Mouse (Mus musculus): Measurements from ENCODE around the gene Cmtm3.

DNA sequence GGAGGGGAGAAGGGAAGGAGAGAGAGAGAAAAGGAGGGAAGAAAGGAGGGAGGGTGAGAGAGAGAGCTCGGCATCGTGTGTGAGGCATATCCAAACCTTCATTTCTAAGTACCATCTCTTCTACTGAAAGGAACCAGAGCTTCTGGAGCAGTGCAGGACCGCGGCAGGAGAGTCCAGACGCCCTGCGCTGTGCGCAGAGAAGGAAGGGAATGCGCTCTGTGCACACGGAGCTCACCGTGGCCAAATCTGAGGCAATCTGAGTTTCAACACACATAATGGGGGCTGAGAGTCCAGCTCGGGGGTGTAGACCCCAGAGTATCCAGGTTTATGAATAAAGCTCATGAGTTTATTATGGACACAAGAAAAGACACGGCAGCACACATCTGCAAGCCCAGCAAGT, 30.4 kb downstream of the Cmtm3 start:
- no peak for TF ChIP-seq CTCF (IDR thresholded peaks at IDR 0.05; ENCODE audit: insufficient read depth, low read depth, low read length)
- no peak for TF ChIP-seq POLR2A (IDR thresholded peaks at IDR 0.05; ENCODE audit: insufficient read depth, low read depth, low read length)
